Mouse (Mus musculus) small intestine, adult 2 months (tissue): ENCODE measurements around the gene G6pc.

ENCODE experiments used
- CTCF ChIP-seq: fragments of 200-500 bp; IDR thresholded peaks from 2 replicates; pipeline ENCODE4 v1.5.1; 2012; ENCODE audit warnings: low read depth, mild to moderate bottlenecking, control low read depth, inconsistent platforms, low read length, moderate library complexity, mixed read lengths; ENCODE audit not compliant: insufficient replicate concordance, insufficient read length; ENCODE audit errors: extremely low read depth
- POLR2A ChIP-seq: fragments of 200-500 bp; IDR thresholded peaks from 2 replicates; pipeline ENCODE4 v1.6.1; 2012; ENCODE audit warnings: low read depth, mild to moderate bottlenecking, control low read depth, inconsistent platforms, low read length, moderate library complexity

GRCm38 (mm10) chr11:101364531-101364931 lies 2.8 kb upstream of the G6pc start:
- no peak for TF ChIP-seq CTCF
- TF ChIP-seq POLR2A: no peak
